Mouse (Mus musculus) kidney, embryonic 16.5 days (tissue): Measurements from ENCODE around the gene Zfp94. TPM values are rescaled to one million over a fixed set of nuclear protein-coding genes. Genes with fewer than 3 reads are reported as not detected.

Source experiments
- ATAC-seq: fragments of 200-750 bp; cut with Nextera tagmentation; 2 replicates; pipeline ENCODE4 v1.8.0; 2017; ENCODE audit warnings: moderate TSS enrichment; ENCODE audit not compliant: low FRiP score, low TSS enrichment
- H3K27ac ChIP-seq: fragments of 300-500 bp; sonication (generic); 2 replicates; pipeline ENCODE4 v1.5.1; 2014; ENCODE audit warnings: low read length
- H3K27me3 ChIP-seq: fragments of 300-500 bp; sonication (generic); 2 replicates; pipeline ENCODE4 v1.6.1; 2014; ENCODE audit warnings: low read length, control low read depth, mixed read lengths; ENCODE audit not compliant: insufficient read depth
- H3K36me3 ChIP-seq: fragments of 300-500 bp; sonication (generic); 2 replicates; pipeline ENCODE4 v1.6.1; 2014; ENCODE audit warnings: low read length, control low read depth, mixed read lengths; ENCODE audit not compliant: insufficient read depth
- H3K4me1 ChIP-seq: fragments of 300-500 bp; sonication (generic); 2 replicates; pipeline ENCODE4 v1.6.1; 2014; ENCODE audit warnings: low read length, control low read depth, mixed read lengths; ENCODE audit not compliant: insufficient read depth
- H3K4me2 ChIP-seq: fragments of 300-500 bp; sonication (generic); replicated peaks from 2 replicates; pipeline ENCODE4 v1.6.1; 2014; ENCODE audit warnings: low read depth, low read length
- H3K4me3 ChIP-seq: fragments of 300-500 bp; sonication (generic); 2 replicates; pipeline ENCODE4 v1.5.1; 2014; ENCODE audit warnings: mild to moderate bottlenecking, low read length
- H3K9ac ChIP-seq: fragments of 300-500 bp; sonication (generic); replicated peaks from 2 replicates; pipeline ENCODE4 v1.6.1; 2014; ENCODE audit warnings: low read length
- H3K9me3 ChIP-seq: fragments of 300-500 bp; sonication (generic); 2 replicates; pipeline ENCODE4 v1.6.1; 2016; ENCODE audit warnings: low read length, control low read depth
- WGBS: fragments of 180-500 bp; shearing (Covaris S2); extraction: QIAGEN DNeasy Blood & Tissue Kit; methylation state at CpG from one replicate; pipeline ENCODE4 v1.1.7; 2014; 5-methylcytosine and 5-hydroxymethylcytosine counted together
- polyA plus RNA-seq: library from polyadenylated mRNA; unstranded; fragments of >200 nt; fragmentation: Nextera tagmentation; extraction: Ambion mirVana; gene quantifications from 2 replicates; pipeline ENCODE4 v1.2.1, GENCODE M21; 2015

Zfp94 gene
- polyA plus RNA-seq, 1 experiment from 2014 or later, result 13.9 TPM

DNA sequence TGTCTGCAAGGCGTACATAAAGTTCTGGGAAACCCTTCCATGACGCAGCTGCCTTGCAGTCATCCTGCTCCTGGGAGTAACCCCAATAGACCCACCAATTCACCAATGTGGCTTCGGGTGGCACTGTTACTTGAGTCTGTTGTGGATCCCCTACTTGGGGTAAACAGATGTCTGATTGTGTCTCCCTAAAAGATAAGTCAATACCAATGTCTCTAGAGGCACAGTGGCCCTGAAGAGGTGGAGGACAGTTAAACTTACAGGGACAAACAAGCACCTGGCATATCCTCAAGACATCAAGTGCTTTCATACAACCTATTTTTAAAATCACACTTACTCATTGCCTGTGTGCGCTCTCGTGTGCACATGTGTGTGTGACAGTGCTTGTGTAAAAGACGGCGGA is 21.1 kb downstream of the Zfp94 start:
- Histone ChIP-seq H3K9me3 (peaks cover 7% of the 10 kb centered on the region; the same call in 1 of the 2 replicates), H3K4me1 (peaks cover 15% of the 10 kb centered on the region), H3K9ac (no peak overlapping the region), H3K36me3 (peaks cover 71% of the 10 kb centered on the region), H3K4me2 (no peak overlapping the region), H3K27me3 (no peaks in the 10 kb centered on the region), H3K27ac (no peak overlapping the region), H3K4me3 (no peak overlapping the region)
- ATAC-seq, result no peak
- WGBS, result 97% methylated on average over 7 of the region's 7 CpGs

DNA sequence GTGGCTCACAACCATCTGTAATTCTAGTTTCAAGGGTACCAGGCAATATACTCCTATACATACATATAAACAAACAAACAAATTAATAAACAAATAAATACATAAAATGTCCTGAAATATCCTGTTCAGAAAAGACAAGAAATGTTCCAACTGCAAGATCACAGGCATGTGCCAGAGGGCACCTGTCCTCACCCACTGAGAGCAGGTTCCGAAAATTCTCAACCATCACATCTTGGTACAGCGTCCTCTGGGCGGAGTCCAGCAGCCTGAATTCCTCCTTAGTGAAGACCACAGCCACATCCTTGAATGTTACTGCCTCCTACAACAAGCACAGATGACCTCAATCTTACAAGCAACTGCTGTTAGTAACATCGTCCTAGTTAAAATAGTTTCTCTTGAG is 21.7 kb downstream of the Zfp94 start:
- whole genome bisulfite sequencing, result 94% methylated on average over 4 of the region's 4 CpGs
- Histone ChIP-seq H3K27me3 (no peaks in the 10 kb centered on the region), H3K4me2 (no peak overlapping the region), H3K27ac (no peak overlapping the region), H3K9ac (no peak overlapping the region), H3K4me3 (no peak overlapping the region), H3K9me3 (peaks cover 7% of the 10 kb centered on the region; the same call in 1 of the 2 replicates), H3K36me3 (peaks cover 77% of the 10 kb centered on the region), H3K4me1 (peaks cover 9% of the 10 kb centered on the region)
- ATAC-seq, result no peak

DNA sequence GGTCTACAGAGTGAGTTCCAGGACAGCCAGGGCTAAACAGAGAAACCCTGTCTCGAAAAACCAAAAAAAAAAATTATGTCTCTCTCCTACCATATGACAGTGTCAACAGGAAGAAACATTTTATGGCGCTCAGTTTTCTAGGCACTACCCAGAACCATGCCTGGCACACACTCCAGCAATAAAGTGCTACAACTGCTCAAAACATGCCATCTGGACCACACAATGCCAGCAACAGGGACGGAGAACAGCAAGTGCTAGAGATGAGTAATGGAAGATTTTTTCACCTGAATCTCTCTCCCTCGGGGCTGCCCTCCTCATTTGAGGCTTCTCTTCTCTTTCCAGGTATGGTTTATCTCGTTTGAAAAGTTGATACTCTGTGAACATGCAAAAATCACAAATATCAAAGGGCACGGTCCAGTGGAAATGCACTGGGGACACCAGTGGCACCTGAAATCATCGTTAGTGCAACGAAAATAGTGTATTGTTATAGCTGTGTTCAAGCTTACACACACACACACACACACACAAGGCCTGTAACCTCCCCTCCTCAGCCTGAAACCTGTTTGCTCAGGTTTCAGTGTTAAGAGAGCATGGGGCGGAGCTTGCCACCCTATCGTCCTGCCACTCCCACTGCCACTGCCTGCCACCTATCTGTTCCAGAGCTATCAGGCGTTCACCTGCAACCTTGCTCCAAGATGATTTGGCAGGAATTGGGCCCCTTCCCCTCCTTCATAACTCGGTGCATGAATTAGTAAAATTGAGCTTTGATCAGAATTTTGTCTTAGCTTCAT is 23.2 kb downstream of the Zfp94 start:
- Histone ChIP-seq H3K9ac (no peak overlapping the region), H3K4me2 (no peak overlapping the region), H3K36me3 (peaks cover 83% of the 10 kb centered on the region), H3K4me3 (no peak overlapping the region), H3K4me1 (peaks cover 6% of the 10 kb centered on the region), H3K27ac (no peak overlapping the region), H3K27me3 (no peaks in the 10 kb centered on the region), H3K9me3 (peaks cover 7% of the 10 kb centered on the region; the same call in 1 of the 2 replicates)
- ATAC-seq, result no peak
- 87% methylated on average over 12 of the region's 12 CpGs for WGBS

DNA sequence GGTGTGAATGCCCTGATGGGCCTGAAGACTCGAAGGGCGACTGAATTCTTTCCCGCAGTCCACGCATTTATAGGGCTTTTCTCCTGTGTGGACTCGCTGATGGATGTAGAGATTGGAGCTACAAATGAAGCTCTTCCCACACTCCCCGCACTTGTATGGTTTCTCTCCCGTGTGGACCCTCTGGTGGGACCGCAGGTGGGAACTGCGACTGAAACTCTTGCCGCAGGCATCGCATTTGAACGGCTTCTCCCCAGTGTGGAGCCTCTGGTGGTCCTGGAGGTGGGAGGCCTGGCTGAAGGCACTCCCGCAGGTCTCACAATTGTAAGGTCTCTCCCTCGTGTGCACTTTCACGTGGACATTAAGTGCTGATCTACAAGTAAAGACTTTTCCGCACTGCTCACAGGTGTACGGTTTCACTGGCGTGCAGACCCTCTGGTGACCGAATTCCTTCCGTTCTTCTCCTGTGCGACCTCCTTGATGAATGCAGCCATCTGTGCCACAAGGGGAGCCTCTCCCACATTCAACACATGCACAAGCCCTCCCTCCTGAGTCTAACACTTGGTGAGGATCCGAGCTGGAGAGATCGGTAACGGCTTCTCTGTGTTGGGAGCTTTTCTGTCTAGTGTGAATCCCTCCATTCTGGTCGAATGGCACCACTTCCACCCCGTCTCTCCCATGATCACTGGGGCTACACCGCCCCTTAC is 24.9 kb downstream of the Zfp94 start:
- no peaks in the 10 kb centered on the region for H3K27me3 ChIP-seq
- H3K4me2 ChIP-seq, result no peak overlapping the region
- H3K27ac ChIP-seq, result no peak overlapping the region
- H3K4me1 ChIP-seq, result no peaks in the 10 kb centered on the region
- WGBS, result 93% methylated on average over 27 of the region's 27 CpGs
- no peak overlapping the region for H3K4me3 ChIP-seq
- H3K9me3 ChIP-seq, result peaks cover 7% of the 10 kb centered on the region; the same call in 1 of the 2 replicates
- H3K36me3 ChIP-seq, result peaks cover 79% of the 10 kb centered on the region
- no peak for ATAC-seq
- no peak overlapping the region for H3K9ac ChIP-seq

DNA sequence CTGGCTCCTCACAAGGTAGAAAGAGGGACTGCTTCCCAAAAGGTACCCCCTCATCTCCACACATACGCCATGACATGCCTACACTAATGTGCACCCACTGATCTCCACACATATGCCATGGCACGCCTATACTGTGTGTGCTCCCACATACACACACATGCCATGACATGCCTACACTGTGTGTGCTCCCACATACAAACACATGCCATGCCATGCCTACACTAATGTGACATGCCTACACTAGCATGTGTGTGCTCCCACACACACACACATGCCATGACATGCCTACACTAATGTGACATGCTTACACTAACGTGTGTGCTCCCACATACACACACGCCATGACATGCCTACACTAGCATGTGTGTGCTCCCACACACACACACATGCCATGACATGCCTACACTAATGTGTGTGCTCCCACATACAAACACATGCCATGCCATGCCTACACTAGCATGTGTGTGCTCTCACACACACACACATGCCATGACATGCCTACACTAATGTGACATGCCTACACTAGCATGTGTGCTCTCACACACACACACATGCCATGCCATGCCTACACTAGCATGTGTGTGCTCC is 26.3 kb downstream of the Zfp94 start:
- Histone ChIP-seq H3K4me1 (no peaks in the 10 kb centered on the region), H3K9me3 (peaks cover 7% of the 10 kb centered on the region; the same call in 1 of the 2 replicates), H3K36me3 (peaks cover 66% of the 10 kb centered on the region), H3K27ac (no peak overlapping the region), H3K9ac (no peak overlapping the region), H3K4me2 (no peak overlapping the region), H3K4me3 (no peak overlapping the region), H3K27me3 (no peaks in the 10 kb centered on the region)
- WGBS, result 95% methylated on average over 4 of the region's 4 CpGs
- ATAC-seq, result no peak

DNA sequence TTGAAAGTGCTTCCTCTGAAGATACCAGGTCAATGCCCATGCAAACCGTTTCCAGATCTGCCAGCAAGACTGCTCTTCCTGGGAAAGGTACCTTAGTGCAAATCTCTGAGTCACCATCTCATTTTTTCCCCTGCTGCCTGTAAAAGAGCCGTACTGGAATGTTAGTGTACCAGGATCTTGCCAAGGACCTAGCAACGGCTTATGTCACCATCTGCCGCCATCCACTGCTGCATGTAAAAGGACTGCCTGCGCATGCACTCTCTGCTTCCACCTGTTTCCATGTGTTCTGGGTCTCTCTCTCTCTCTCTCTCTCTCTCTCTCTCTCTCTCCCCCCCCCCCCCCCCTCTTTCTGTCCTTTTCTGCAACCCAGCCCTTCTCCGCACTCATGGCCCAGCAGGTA is 28.0 kb downstream of the Zfp94 start:
- Histone ChIP-seq H3K27ac (no peak overlapping the region), H3K9ac (no peak overlapping the region), H3K4me2 (no peak overlapping the region), H3K36me3 (peaks cover 49% of the 10 kb centered on the region), H3K4me3 (no peak overlapping the region), H3K9me3 (peaks cover 7% of the 10 kb centered on the region; the same call in 1 of the 2 replicates), H3K27me3 (no peaks in the 10 kb centered on the region), H3K4me1 (no peaks in the 10 kb centered on the region)
- no peak for ATAC-seq
- 94% methylated on average over 6 of the region's 6 CpGs for WGBS

DNA sequence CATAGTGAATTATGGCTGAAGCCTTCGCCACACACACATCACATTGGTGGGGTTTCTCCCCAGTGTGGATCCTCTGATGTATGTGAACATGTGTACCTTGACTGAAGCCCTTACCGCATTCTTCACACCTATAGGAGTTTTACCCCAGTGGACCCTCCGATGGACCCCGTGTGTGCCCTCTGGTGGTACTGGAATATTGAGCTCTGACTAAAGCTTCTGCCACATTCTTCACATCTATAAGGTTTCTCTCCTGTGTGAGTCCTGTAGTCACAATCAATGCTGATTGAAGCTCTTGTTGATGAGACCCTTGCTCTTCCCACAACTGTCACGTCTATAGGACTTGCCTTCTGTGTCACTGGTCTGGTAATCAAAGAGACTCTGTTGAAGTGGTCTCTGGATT is 28.8 kb downstream of the Zfp94 start:
- WGBS, result 87% methylated on average over 5 of the region's 5 CpGs
- ATAC-seq, result no peak
- Histone ChIP-seq H3K9me3 (peaks cover 7% of the 10 kb centered on the region; the same call in 1 of the 2 replicates), H3K4me3 (no peak overlapping the region), H3K4me2 (no peak overlapping the region), H3K27ac (no peak overlapping the region), H3K36me3 (peaks cover 41% of the 10 kb centered on the region), H3K4me1 (no peaks in the 10 kb centered on the region), H3K9ac (no peak overlapping the region), H3K27me3 (no peaks in the 10 kb centered on the region)

DNA sequence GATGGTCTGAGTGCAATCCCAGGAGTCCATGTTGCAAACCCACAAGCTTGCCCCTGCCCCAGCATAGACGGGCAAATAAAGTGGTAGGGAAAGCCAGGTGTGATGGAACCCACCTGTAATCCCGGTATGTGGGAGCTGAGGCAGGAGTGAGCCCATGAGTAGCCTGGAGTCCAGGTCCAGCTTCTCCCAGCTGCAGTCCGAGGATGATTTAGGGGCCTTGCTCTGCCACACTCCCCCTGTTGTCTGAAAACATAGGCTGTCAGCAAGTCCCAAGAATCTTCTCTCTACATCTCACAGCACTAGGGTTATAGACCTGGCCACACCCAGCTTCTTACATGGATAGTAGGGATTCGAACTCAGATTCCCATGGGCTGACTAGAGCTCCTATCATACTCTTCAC is 29.6 kb downstream of the Zfp94 start:
- WGBS, result 94% methylated on average over 4 of the region's 4 CpGs
- no peak overlapping the region for H3K4me2 ChIP-seq
- H3K4me1 ChIP-seq, result no peaks in the 10 kb centered on the region
- H3K27me3 ChIP-seq, result no peaks in the 10 kb centered on the region
- no peak overlapping the region for H3K27ac ChIP-seq
- ATAC-seq, result no peak
- H3K9me3 ChIP-seq, result peaks cover 3% of the 10 kb centered on the region; the same call in 1 of the 2 replicates
- H3K9ac ChIP-seq, result no peak overlapping the region
- no peak overlapping the region for H3K4me3 ChIP-seq
- peaks cover 33% of the 10 kb centered on the region for H3K36me3 ChIP-seq

DNA sequence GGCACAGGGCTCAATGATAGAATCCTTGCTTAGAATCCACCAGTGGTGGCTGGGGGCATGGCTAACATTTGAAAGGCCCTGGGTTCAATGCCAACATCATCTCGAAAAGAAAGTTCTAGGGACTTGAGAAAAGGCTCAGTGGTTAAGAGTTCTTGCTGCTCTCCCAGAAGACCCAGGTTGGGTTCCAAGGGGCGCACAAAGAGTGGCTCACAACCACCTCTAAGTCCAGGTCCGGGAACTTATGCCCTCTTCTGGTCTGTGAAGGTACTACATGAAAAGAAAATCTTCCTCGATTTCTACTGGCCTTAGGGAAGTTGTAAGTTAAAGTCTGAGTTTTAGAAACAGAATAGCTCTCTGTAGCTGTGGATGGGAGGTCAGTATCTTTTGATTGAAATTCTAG is 30.4 kb downstream of the Zfp94 start:
- no peak overlapping the region for H3K9ac ChIP-seq
- WGBS, result 54% methylated on average over 4 of the region's 4 CpGs

DNA sequence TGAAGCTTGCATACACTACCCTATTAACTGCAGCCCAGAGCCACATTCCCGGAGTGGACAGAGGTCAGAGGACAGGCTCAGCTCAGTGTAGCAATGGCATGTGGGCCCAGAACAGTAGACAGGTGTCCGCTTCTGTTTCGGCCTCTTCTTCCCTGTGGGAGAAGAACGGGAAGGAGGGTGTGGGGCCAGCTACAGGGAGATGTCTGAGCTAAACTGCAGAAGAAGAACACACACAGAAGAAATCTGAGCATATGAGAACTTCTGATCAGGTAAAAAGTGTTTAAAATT is 35.7 kb downstream of the Zfp94 start:
- ATAC-seq, result no peak
- Histone ChIP-seq H3K4me1 (no peaks in the 10 kb centered on the region), H3K9ac (no peak overlapping the region), H3K27me3 (no peaks in the 10 kb centered on the region), H3K4me3 (no peak overlapping the region), H3K27ac (no peak overlapping the region), H3K9me3 (peaks cover 2% of the 10 kb centered on the region; the same call in 1 of the 2 replicates), H3K36me3 (peaks cover 8% of the 10 kb centered on the region), H3K4me2 (no peak overlapping the region)
- WGBS, result 39% methylated on average over 4 of the region's 4 CpGs

More for the DNA sequence above, 30.4 kb downstream of the Zfp94 start:
- no peaks in the 10 kb centered on the region for H3K4me1 ChIP-seq
- ATAC-seq, result no peak
- H3K9me3 ChIP-seq, result no peaks in the 10 kb centered on the region; the same call in 1 of the 2 replicates
- H3K4me2 ChIP-seq, result no peak overlapping the region
- no peak overlapping the region for H3K27ac ChIP-seq
- peaks cover 25% of the 10 kb centered on the region for H3K36me3 ChIP-seq
- H3K4me3 ChIP-seq, result no peak overlapping the region
- H3K27me3 ChIP-seq, result no peaks in the 10 kb centered on the region
